Mouse (Mus musculus): ENCODE results near the gene Mrpl52. TPM values are rescaled to one million over a fixed set of nuclear protein-coding genes. Genes with fewer than 3 reads are reported as not detected.

Gene Mrpl52
- polyA plus RNA-seq, 1 experiment from 2014 or later, result 285 TPM

GRCm38 (mm10) chr14:54412000-54412576, 14.6 kb upstream of the Mrpl52 start:
- WGBS, result 59% methylated on average over 9 of the region's 9 CpGs
- H3K4me1 ChIP-seq (replicated peaks), result peaks cover 45% of the 10 kb centered on the region
- H3K27me3 ChIP-seq, result no peaks in the 10 kb centered on the region
- H3K27ac ChIP-seq, result no peak overlapping the region
- H3K4me3 ChIP-seq, result no peak overlapping the region
- no peak overlapping the region for H3K4me2 ChIP-seq
- H3K9ac ChIP-seq, result no peak overlapping the region
- no peaks in the 10 kb centered on the region for H3K36me3 ChIP-seq
- no peaks in the 10 kb centered on the region for H3K9me3 ChIP-seq (replicated peaks)
- no peak for ATAC-seq (replicated peaks; ENCODE audit: insufficient number of reproducible peaks, insufficient read depth, low FRiP score, low read depth)

- peaks cover 51% of the 10 kb centered on the region for H3K4me1 ChIP-seq (replicated peaks)
- H3K36me3 ChIP-seq, result no peaks in the 10 kb centered on the region
- peak overlapping the region; percentile 30; the same call in 1 of the 2 replicates for H3K4me3 ChIP-seq
- H3K27me3 ChIP-seq, result no peaks in the 10 kb centered on the region
- H3K9ac ChIP-seq, result no peak overlapping the region
- peak overlapping the region; percentile 56 for H3K4me2 ChIP-seq
- 48% methylated on average over 2 of the region's 2 CpGs for WGBS
- no peak for ATAC-seq (replicated peaks; ENCODE audit: insufficient number of reproducible peaks, insufficient read depth, low FRiP score, low read depth)
- no peaks in the 10 kb centered on the region for H3K9me3 ChIP-seq (replicated peaks)
- peak overlapping the region; percentile 46; the same call in 1 of the 2 replicates for H3K27ac ChIP-seq
Observed at GRCm38 (mm10) chr14:54412629-54413170, 14.0 kb upstream of the Mrpl52 start.

GRCm38 (mm10) chr14:54413877-54414700, 12.6 kb upstream of the Mrpl52 start:
- Histone ChIP-seq H3K27ac (peak overlapping the region; percentile 46), H3K36me3 (no peaks in the 10 kb centered on the region), H3K4me1 (replicated peaks) (peaks cover 51% of the 10 kb centered on the region), H3K4me2 (peak overlapping the region; percentile 56), H3K9ac (peak overlapping the region; percentile 27; the same call in 1 of the 2 replicates), H3K4me3 (peak overlapping the region; percentile 30), H3K9me3 (replicated peaks) (no peaks in the 10 kb centered on the region), H3K27me3 (no peaks in the 10 kb centered on the region)
- ATAC-seq (replicated peaks; ENCODE audit: insufficient number of reproducible peaks, insufficient read depth, low FRiP score, low read depth), result no peak
- WGBS, result 15% methylated on average over 18 of the region's 18 CpGs

GRCm38 (mm10) chr14:54415241-54416020, 11.3 kb upstream of the Mrpl52 start:
- no peak overlapping the region for H3K9ac ChIP-seq
- ATAC-seq (replicated peaks; ENCODE audit: insufficient number of reproducible peaks, insufficient read depth, low FRiP score, low read depth), result no peak
- no peaks in the 10 kb centered on the region for H3K27me3 ChIP-seq
- H3K9me3 ChIP-seq (replicated peaks), result no peaks in the 10 kb centered on the region
- H3K4me3 ChIP-seq, result no peak overlapping the region
- no peak overlapping the region for H3K4me2 ChIP-seq
- WGBS, result 28% methylated on average over 13 of the region's 13 CpGs
- peaks cover 38% of the 10 kb centered on the region for H3K4me1 ChIP-seq (replicated peaks)
- 0 out of 2 replicates have a peak overlapping the region, but pooled peaks have one; percentile 32 for H3K27ac ChIP-seq
- H3K36me3 ChIP-seq, result no peaks in the 10 kb centered on the region

- Histone ChIP-seq H3K9ac (no peak overlapping the region), H3K27me3 (no peaks in the 10 kb centered on the region), H3K27ac (no peak overlapping the region), H3K4me1 (replicated peaks) (peaks cover 37% of the 10 kb centered on the region), H3K36me3 (no peaks in the 10 kb centered on the region), H3K4me2 (no peak overlapping the region), H3K9me3 (replicated peaks) (no peaks in the 10 kb centered on the region), H3K4me3 (no peak overlapping the region)
- ATAC-seq (replicated peaks; ENCODE audit: insufficient number of reproducible peaks, insufficient read depth, low FRiP score, low read depth), result no peak
- WGBS, result 68% methylated on average over 5 of the region's 5 CpGs
Observed at GRCm38 (mm10) chr14:54416229-54416775, 10.4 kb upstream of the Mrpl52 start.

GRCm38 (mm10) chr14:54416830-54417229, 9.9 kb upstream of the Mrpl52 start:
- Histone ChIP-seq H3K4me2 (no peak overlapping the region), H3K36me3 (no peaks in the 10 kb centered on the region), H3K27me3 (no peaks in the 10 kb centered on the region), H3K9ac (no peak overlapping the region), H3K4me3 (no peak overlapping the region; the same call in 1 of the 2 replicates), H3K4me1 (replicated peaks) (peaks cover 37% of the 10 kb centered on the region), H3K27ac (no peak overlapping the region), H3K9me3 (replicated peaks) (no peaks in the 10 kb centered on the region)
- ATAC-seq (replicated peaks; ENCODE audit: insufficient number of reproducible peaks, insufficient read depth, low FRiP score, low read depth), result no peak
- WGBS, result 79% methylated on average over 4 of the region's 4 CpGs

- H3K9ac ChIP-seq, result no peak within 1 kb of the TSS
Observed at GRCm38 (mm10) chr14:54417623-54418081, 9.1 kb upstream of the Mrpl52 start, which contains the start of gene Slc7a7. Gene Slc7a7, minus strand, starts transcription at chr14:54417780.

GRCm38 (mm10) chr14:54421014-54421413, 5.7 kb upstream of the Mrpl52 start:
- Histone ChIP-seq H3K36me3 (no peaks in the 10 kb centered on the region), H3K4me3 (no peak overlapping the region), H3K27me3 (no peaks in the 10 kb centered on the region), H3K9me3 (replicated peaks) (no peaks in the 10 kb centered on the region), H3K4me2 (no peak overlapping the region), H3K9ac (no peak overlapping the region), H3K27ac (no peak overlapping the region), H3K4me1 (replicated peaks) (peaks cover 17% of the 10 kb centered on the region)
- 76% methylated on average over 2 of the region's 2 CpGs for WGBS
- no peak for ATAC-seq (replicated peaks; ENCODE audit: insufficient number of reproducible peaks, insufficient read depth, low FRiP score, low read depth)

More at GRCm38 (mm10) chr14:54417623-54418081, 9.1 kb upstream of the Mrpl52 start, which contains the start of gene Slc7a7:
- no peaks in the 10 kb centered on the region for H3K36me3 ChIP-seq
- peak within 1 kb of the TSS; percentile 29 for H3K4me3 ChIP-seq
- ATAC-seq (replicated peaks; ENCODE audit: insufficient number of reproducible peaks, insufficient read depth, low FRiP score, low read depth), result peak; percentile 54; the same call in 1 of the 2 replicates
- peaks cover 37% of the 10 kb centered on the region for H3K4me1 ChIP-seq (replicated peaks)
- H3K27ac ChIP-seq, result peak within 1 kb of the TSS; percentile 3; the same call in 1 of the 2 replicates
- H3K9me3 ChIP-seq (replicated peaks), result no peaks in the 10 kb centered on the region
- no peaks in the 10 kb centered on the region for H3K27me3 ChIP-seq
- WGBS, result 5% methylated on average over 19 of the region's 19 CpGs
- peak within 1 kb of the TSS; percentile 55 for H3K4me2 ChIP-seq

GRCm38 (mm10) chr14:54423406-54423805, 3.3 kb upstream of the Mrpl52 start:
- Histone ChIP-seq H3K9ac (no peak overlapping the region), H3K4me3 (no peak overlapping the region), H3K36me3 (no peaks in the 10 kb centered on the region), H3K27me3 (no peaks in the 10 kb centered on the region), H3K27ac (no peak overlapping the region), H3K4me2 (no peak overlapping the region), H3K9me3 (replicated peaks) (no peaks in the 10 kb centered on the region), H3K4me1 (replicated peaks) (peaks cover 22% of the 10 kb centered on the region)
- ATAC-seq (replicated peaks; ENCODE audit: insufficient number of reproducible peaks, insufficient read depth, low FRiP score, low read depth), result no peak
- WGBS, result 64% methylated on average over 5 of the region's 5 CpGs

GRCm38 (mm10) chr14:54424634-54425033, 2.1 kb upstream of the Mrpl52 start:
- Histone ChIP-seq H3K4me3 (no peak overlapping the region), H3K4me1 (replicated peaks) (peaks cover 32% of the 10 kb centered on the region), H3K27ac (no peak overlapping the region), H3K4me2 (no peak overlapping the region), H3K27me3 (no peaks in the 10 kb centered on the region), H3K9ac (no peak overlapping the region), H3K9me3 (replicated peaks) (no peaks in the 10 kb centered on the region), H3K36me3 (0 out of 2 replicates have a peak, but pooled peaks cover 4% of the 10 kb centered on the region)
- 73% methylated on average over 1 of the region's 1 CpGs for WGBS
- no peak for ATAC-seq (replicated peaks; ENCODE audit: insufficient number of reproducible peaks, insufficient read depth, low FRiP score, low read depth)

Measured in heart, embryonic 15.5 days (tissue).